ENCODE assay signal across 10 mouse cellular contexts in the genomic region with DNA sequence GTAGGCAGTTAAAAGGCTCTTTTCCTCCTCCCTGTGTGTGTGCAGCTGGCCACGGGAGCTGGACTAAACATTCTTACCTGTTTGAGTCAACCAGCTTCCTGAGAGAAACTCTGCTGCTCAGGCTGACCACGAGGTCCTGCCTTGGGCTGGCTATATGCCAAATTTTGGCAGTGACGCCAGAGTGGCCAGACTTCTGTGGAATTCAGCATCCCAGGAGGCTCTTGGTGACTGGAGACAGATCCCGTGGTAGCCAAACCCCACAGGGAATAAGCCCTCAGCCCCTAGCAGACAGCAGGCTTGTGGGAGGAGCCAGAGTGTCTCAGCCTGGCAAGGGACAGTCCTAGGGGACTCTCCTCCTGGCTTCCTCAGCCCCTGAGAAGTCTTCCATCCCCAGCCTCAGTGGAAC. TPM values are rescaled to one million over a fixed set of nuclear protein-coding genes. Genes with fewer than 3 reads are reported as not detected.
DNase-seq lines count a peak whose midpoint lies in the region; ATAC-seq and TF ChIP-seq lines count a peak whose summit lies in the region.
"Had no signal": no experiment of that assay in that cellular context is flagged by ENCODE, and none has a peak within 500 bp of the region (broad histone marks: within the 10 kb centered on the region; RNA-seq: fewer than 3 reads in every experiment).

No protein-coding gene starts in this region.

- H3K9ac ChIP-seq in forebrain, postnatal 0 days = no peak overlapping the region
- H3K9ac ChIP-seq in forebrain, embryonic 13.5 days = no peak overlapping the region
- no peak overlapping the region for H3K9ac ChIP-seq in heart, embryonic 11.5 days (ENCODE audit: low read depth, low read length)
- H3K9ac ChIP-seq: neural tube, embryonic 13.5 days had no signal

- H3K4me3 ChIP-seq in forebrain, postnatal 0 days (ENCODE audit: low read depth, low read length) = no peak overlapping the region
- no peak overlapping the region for H3K4me3 ChIP-seq in forebrain, embryonic 13.5 days
- no peak overlapping the region for H3K4me3 ChIP-seq in heart, embryonic 11.5 days (ENCODE audit: low read depth, low read length)
- H3K4me3 ChIP-seq: erythroblast, embryonic 14.5 days; neural tube, embryonic 13.5 days had no signal

- ATAC-seq in forebrain, postnatal 0 days = no peak
- no peak for ATAC-seq in forebrain, embryonic 13.5 days
- ATAC-seq in heart, embryonic 11.5 days (replicated peaks; ENCODE audit: insufficient number of reproducible peaks, low FRiP score, low TSS enrichment) = peak; percentile 58; the same call in 1 of the 2 replicates

- H3K27me3 ChIP-seq in forebrain, postnatal 0 days (ENCODE audit: insufficient read depth, low read length) = no peaks in the 10 kb centered on the region
- H3K27me3 ChIP-seq in forebrain, embryonic 13.5 days = no peaks in the 10 kb centered on the region
- peaks cover 58% of the 10 kb centered on the region for H3K27me3 ChIP-seq in heart, embryonic 11.5 days (ENCODE audit: control insufficient read depth, insufficient read depth, low read length)
- H3K27me3 ChIP-seq: neural tube, embryonic 13.5 days had no signal

- no peaks in the 10 kb centered on the region for H3K4me1 ChIP-seq in forebrain, postnatal 0 days (ENCODE audit: insufficient read depth)
- H3K4me1 ChIP-seq in forebrain, embryonic 13.5 days = peaks cover 7% of the 10 kb centered on the region
- peaks cover 12% of the 10 kb centered on the region for H3K4me1 ChIP-seq in heart, embryonic 11.5 days (ENCODE audit: control insufficient read depth, insufficient read depth, low read length)

- no peak overlapping the region for H3K4me2 ChIP-seq in forebrain, postnatal 0 days (ENCODE audit: low read depth)
- no peak overlapping the region for H3K4me2 ChIP-seq in forebrain, embryonic 13.5 days
- H3K4me2 ChIP-seq in heart, embryonic 11.5 days = no peak overlapping the region
- H3K4me2 ChIP-seq: neural tube, embryonic 13.5 days had no signal

- TF ChIP-seq CTCF in forebrain, postnatal 0 days (IDR thresholded peaks at IDR 0.05; ENCODE audit: low read depth) = no peak

- H3K9me3 ChIP-seq in forebrain, postnatal 0 days (ENCODE audit: low read length) = no peaks in the 10 kb centered on the region
- no peaks in the 10 kb centered on the region for H3K9me3 ChIP-seq in forebrain, embryonic 13.5 days (replicated peaks)
- H3K9me3 ChIP-seq in heart, embryonic 11.5 days (replicated peaks; ENCODE audit: control insufficient read depth, low read length) = no peaks in the 10 kb centered on the region
- H3K9me3 ChIP-seq: neural tube, embryonic 13.5 days had no signal

- 16% methylated on average over 4 of the region's 4 CpGs for WGBS in forebrain, postnatal 0 days
- 16% methylated on average over 4 of the region's 4 CpGs for WGBS in forebrain, embryonic 13.5 days
- 6% methylated on average over 4 of the region's 4 CpGs for WGBS in heart, embryonic 11.5 days (ENCODE audit: insufficient replicate concordance)

- peak; percentile 18 for DNase-seq in forebrain, postnatal 0 days
- DNase-seq in cerebellum, adult 11-12 months = peak; percentile 51
- DNase-seq in kidney, postnatal 36 days = peak; percentile 54 to 73
- DNase-seq in skeletal muscle tissue, adult 2 months (ENCODE audit: low read depth, low spot score) = peak; percentile 54
- no peak for DNase-seq in right cerebral cortex, postnatal 10 days (ENCODE audit: low spot score in 2 of 2)
- no peak for DNase-seq in thymus, postnatal 36 days

- peaks cover 4% of the 10 kb centered on the region; the same call in 1 of the 2 replicates for H3K36me3 ChIP-seq in forebrain, postnatal 0 days (ENCODE audit: insufficient read depth)
- H3K36me3 ChIP-seq in forebrain, embryonic 13.5 days (ENCODE audit: poor library complexity, severe bottlenecking) = no peaks in the 10 kb centered on the region
- H3K36me3 ChIP-seq in heart, embryonic 11.5 days (ENCODE audit: control insufficient read depth, insufficient read depth, low read length) = no peaks in the 10 kb centered on the region
- H3K36me3 ChIP-seq: neural tube, embryonic 13.5 days had no signal

- H3K27ac ChIP-seq in forebrain, postnatal 0 days (ENCODE audit: low read depth, low read length) = no peak overlapping the region
- no peak overlapping the region for H3K27ac ChIP-seq in forebrain, embryonic 13.5 days
- no peak overlapping the region for H3K27ac ChIP-seq in heart, embryonic 11.5 days (ENCODE audit: low read depth, low read length)
- H3K27ac ChIP-seq: neural tube, embryonic 13.5 days had no signal

RNA-seq across cellular contexts. Expression of gene Timp4, which starts 19.9 kb away (rescaled TPM):
- total RNA-seq in forebrain, postnatal 0 days (2014; rRNA removed) = 9.6 and 10.0 TPM in 2 replicates
- polyA plus RNA-seq in forebrain, postnatal 0 days (2015; fragmentation: Nextera tagmentation; extraction: Ambion mirVana) = 7.9 and 12.7 TPM in 2 replicates
- 0.62 and 0.97 TPM in 2 replicates for polyA plus RNA-seq in forebrain, embryonic 13.5 days (2015; fragmentation: Nextera tagmentation; extraction: Ambion mirVana)
- polyA plus RNA-seq in heart, embryonic 11.5 days (2014; fragmentation: Nextera tagmentation; extraction: Ambion mirVana) = 0.39 TPM in 1 of 2 replicates, not detected in the other
- polyA plus RNA-seq: erythroblast, embryonic 14.5 days had no signal

RNA-seq across cellular contexts. Expression of gene Gm17482, which starts 44.7 kb away (rescaled TPM):
- total RNA-seq in forebrain, postnatal 0 days (2014; rRNA removed) = not detected in 2 replicates
- polyA plus RNA-seq in forebrain, postnatal 0 days (2015; fragmentation: Nextera tagmentation; extraction: Ambion mirVana) = not detected in 2 replicates
- not detected in 2 replicates for polyA plus RNA-seq in forebrain, embryonic 13.5 days (2015; fragmentation: Nextera tagmentation; extraction: Ambion mirVana)
- not detected in 2 replicates for polyA plus RNA-seq in heart, embryonic 11.5 days (2014; fragmentation: Nextera tagmentation; extraction: Ambion mirVana)
- polyA plus RNA-seq: erythroblast, embryonic 14.5 days; neural tube, embryonic 13.5 days had no signal

Comparison
In these comparisons a context has a peak if more than half of its experiments do, and no peak if none do; other contexts are left out.
1. DNase-seq: peak in forebrain, postnatal 0 days (single experiment), cerebellum, adult 11-12 months (single experiment), kidney, postnatal 36 days (2 of 2) and skeletal muscle tissue, adult 2 months (single experiment); none in right cerebral cortex, postnatal 10 days (0 of 2) and thymus, postnatal 36 days (0 of 2).